Mouse (Mus musculus) left cerebral cortex, postnatal 4 days (tissue): Measurements from ENCODE around the gene Ndufa6. TPM values are rescaled to one million over a fixed set of nuclear protein-coding genes. Genes with fewer than 3 reads are reported as not detected.

Source experiments
- DNase-seq: peaks from one replicate; pipeline ENCODE4 v3.0.0-alpha.2; 2022
- intact Hi-C: fragments of 180-260 bp; cut with DNase I; formaldehyde crosslinking; loops from one replicate; pipeline ENCODE4 v1.15.1; 2025
- microRNA-seq: library from miRNA; unstranded; fragments of <30 nt; microRNA quantifications from one replicate; pipeline ENCODE4 v1.2.0, GENCODE M21; 2022
- total RNA-seq, 2 experiments: library from RNA; stranded (reverse); gene quantifications; 2 replicates each; pipeline ENCODE4 v1.2.3; 2021

Ndufa6 gene
- total RNA-seq, 2 experiments from 2014 or later: 161 to 174 TPM

DNA sequence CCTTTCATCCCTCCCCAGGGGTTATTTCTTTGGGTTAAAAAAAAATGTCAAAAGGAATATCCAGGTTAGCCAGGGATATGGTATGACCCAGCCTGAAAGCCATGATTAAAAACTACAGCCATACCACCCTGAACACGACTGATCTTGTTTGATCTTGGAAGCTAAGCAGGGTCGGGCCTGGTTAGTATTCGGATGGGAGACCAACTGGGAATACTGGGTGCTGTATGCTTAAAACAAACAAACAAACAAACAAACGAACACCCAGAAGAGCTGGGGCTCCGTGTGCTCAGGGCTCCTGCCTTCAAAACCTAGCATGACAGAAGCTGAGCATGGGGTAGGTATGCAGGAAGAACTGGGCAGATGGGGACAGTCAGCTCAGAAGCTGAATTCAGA lies 11.6 kb downstream of the Ndufa6 start:
- no peak for DNase-seq
- intact Hi-C loops: no loop called here

DNA sequence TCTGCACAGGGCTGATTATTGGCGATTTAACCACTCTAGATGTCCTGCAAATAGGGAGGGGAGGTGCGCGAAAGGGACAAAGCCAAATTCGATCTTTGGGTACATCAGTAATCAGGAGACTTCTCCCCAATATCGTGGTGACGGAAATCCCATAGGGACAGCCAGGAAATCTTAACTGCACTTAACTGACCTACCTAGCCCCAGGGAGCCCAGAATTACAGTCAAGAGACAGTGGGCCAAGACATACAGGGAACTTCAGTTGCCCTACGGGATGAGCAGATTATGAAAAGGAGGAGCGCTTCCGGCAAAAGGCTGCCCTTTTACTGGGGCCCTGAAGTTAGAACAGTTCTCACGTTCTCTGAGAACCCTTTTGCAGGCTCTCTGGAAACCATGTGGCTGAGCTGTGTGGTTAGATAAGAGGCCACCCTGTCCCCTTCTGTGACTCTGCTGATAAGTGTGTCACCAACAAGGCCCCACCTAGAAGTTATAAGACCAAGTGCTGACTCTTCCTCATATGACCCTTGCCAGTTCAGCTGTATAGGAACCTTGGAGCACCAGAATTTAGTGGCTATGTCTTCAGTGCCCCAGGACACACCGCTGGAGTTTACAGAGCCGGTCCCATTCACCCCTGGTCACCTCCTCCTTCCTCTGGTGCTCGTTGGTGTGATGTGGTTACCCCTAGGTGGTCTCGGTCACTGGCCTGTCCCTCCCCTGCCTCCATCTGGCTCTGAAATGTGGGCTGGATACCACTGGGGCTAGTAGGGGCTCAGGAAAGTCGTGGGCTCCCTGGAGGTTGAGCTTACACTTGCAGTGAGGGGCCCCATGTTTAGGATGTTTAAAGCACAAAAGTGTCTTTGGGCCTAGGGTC lies 12.2 kb downstream of the Ndufa6 start:
- intact Hi-C loops: no loop called here
- DNase-seq: no peak

DNA sequence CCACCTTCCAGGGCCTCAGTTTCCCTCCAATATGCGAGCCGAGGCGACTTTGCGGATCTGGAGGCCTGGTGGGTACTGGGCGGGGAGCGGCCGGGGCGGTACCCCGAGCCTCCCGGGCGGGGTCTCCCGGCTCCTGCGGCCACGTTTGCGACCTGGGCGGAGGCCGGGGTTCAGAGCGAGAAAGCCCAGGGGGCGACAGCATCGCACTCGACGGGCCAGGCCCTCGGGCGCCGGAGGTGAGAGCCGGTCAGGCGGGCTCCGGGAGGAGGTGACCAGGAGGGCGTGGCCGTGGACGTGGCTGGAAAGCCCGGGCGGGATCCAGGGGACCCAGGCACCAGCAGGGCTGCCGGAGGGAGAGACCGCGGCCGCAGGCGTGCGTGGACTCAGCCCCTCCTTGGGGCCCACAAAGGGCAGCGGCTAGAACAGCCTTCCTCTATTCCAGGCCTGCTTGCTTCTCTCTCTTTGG lies 13.1 kb downstream of the Ndufa6 start:
- no peak for DNase-seq
- intact Hi-C loops: no loop called here

DNA sequence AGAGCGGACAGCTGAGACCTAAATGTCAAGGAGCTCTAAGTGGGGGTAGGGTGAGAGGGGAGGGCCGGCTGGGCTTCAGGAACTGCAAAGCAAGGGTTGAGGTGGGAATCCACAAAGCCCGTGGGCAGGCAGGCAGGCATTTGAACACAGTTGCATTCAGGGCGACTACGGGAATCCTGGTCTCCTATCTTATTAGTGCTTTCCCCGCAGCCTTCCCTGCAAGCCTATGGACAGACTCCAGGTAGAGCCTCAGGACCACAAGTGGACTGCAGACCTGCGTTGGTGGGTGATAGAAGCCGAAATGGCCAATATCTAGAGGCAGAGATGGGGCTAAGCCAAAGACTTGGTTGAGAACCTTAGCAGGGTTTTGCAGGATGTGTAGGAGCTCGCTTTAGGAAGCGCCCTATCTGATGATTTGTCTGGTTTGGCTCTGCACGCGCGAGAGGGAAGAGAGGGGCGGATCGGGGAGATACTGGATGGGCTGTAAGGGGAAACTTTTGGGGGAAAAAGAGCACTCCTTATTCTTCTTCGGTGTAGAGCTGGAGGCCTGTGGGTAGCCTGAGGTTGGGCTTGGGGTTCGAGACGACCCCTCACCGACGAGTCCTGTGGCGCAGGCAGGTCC lies 13.6 kb downstream of the Ndufa6 start:
- intact Hi-C loops: no loop called here

GRCm38 (mm10) chr15:82339634-82340254 lies 14.4 kb downstream of the Ndufa6 start:
- intact Hi-C loops: no loop called here
- no peak for DNase-seq

More for the DNA sequence above, 13.6 kb downstream of the Ndufa6 start:
- DNase-seq: no peak

DNA sequence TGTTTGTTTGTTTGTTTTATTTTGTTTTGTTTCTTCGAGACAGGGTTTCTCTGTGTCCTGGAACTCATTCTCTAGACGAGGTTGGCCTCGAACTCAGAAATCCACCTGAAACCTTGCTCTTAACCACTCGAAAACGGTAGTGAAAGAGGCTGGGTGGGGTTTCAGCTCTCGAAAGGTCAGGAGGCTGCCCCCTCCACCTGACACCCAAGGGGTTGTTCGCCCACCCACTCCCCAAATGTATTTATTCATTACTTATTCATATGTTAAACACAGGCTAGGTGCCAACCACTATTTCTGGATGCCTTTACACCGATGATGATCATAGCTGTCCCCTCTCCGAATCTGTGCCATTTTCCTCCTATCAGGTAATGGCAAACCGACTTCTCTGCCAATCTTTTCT lies 15.0 kb downstream of the Ndufa6 start:
- intact Hi-C loops: no loop called here
- no peak for DNase-seq

DNA sequence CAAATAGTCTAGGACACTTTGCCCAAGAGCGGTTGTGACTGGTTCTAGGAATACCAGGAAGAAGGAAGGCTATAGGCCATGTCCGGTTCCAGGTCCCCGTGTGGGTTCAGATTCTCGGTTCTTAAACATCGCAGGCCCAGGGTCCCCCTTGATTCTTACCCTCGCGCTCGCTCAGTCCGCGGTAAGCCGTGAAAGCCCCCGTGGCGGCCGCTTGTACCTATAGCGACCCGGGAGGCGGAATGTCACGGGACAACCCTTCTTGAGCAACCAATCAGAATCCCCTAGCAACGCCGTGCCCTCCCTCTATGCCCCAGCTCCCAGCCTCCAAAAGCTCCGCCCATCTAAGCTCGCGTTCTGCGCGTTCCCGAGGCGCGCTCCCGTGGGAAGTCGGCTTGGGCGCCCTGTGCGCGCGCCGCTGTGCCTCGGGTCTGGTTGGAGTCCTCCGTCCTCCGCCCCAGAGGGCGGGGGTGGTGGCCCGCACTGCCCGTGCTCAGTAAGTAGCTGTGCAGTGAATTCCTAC lies 15.5 kb downstream of the Ndufa6 start, which contains the start of the genes Naga, Pheta2 and Smdt1:
Gene Naga (minus strand): TSS at position 333 of the 520 bp plus-strand sequence.
Gene Pheta2 (plus strand): TSS at position 350 of the 520 bp plus-strand sequence.
Gene Smdt1 (plus strand): TSS at position 367 of the 520 bp plus-strand sequence.
- DNase-seq: peak; percentile 94
- intact Hi-C loops: no loop called here

- no peak for DNase-seq
- intact Hi-C loops: no loop called here
Measured at GRCm38 (mm10) chr15:82337875-82338274, 16.2 kb downstream of the Ndufa6 start.

- no peak for DNase-seq
Measured at GRCm38 (mm10) chr15:82336629-82337028, 17.5 kb downstream of the Ndufa6 start.

DNA sequence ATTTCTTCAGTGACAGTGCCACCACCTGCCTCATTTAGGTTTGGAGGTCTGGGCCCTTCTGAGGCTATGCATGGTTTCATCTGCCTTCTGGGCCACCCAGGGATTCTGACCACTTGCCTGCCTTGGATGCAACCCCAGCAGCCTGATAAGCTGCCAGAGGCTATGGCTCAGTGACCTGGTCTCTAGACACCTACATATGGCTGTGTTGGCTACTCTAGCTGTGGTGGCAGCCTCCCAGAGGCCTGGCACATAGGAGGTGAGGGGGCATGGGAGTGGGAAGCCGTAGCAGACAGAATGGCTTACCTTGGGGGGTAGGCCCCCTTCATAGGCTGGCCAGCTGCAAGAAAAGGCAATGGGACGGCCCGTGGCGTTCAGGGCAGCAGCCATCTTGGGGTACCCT lies 18.9 kb downstream of the Ndufa6 start:
- intact Hi-C loops: no loop called here
- no peak for DNase-seq

More at GRCm38 (mm10) chr15:82336629-82337028, 17.5 kb downstream of the Ndufa6 start:
- intact Hi-C loops: no loop called here

GRCm38 (mm10) chr15:82325382-82325781 lies 28.7 kb downstream of the Ndufa6 start:
- no peak for DNase-seq
- intact Hi-C loops: no loop called here

DNA sequence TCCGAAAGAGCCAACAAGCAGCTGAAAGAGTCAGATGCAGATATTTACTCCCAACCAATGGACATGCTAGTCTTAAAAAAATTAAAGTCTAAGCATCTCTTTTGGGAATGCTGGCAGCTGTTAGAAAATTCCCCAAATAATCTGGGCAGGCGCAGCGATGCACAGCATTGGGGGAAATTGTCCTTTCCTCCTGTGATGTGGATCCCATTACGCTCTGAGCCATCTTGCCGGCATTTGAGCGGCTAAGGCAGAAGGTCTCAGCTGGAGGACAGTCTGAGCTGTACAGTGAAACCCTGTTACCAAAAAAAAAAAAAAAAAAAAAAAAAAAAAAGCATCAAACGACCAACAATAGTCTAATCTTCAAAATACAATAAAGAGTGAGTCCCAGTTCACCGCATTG lies 31.9 kb downstream of the Ndufa6 start:
- intact Hi-C loops: no loop called here

GRCm38 (mm10) chr15:82319613-82320012 lies 34.5 kb downstream of the Ndufa6 start:
- DNase-seq: no peak
- intact Hi-C loops: no loop called here

More for the DNA sequence above, 31.9 kb downstream of the Ndufa6 start:
- DNase-seq: no peak

GRCm38 (mm10) chr15:82317839-82318238 lies 36.3 kb downstream of the Ndufa6 start:
- intact Hi-C loops: no loop called here
- no peak for DNase-seq

DNA sequence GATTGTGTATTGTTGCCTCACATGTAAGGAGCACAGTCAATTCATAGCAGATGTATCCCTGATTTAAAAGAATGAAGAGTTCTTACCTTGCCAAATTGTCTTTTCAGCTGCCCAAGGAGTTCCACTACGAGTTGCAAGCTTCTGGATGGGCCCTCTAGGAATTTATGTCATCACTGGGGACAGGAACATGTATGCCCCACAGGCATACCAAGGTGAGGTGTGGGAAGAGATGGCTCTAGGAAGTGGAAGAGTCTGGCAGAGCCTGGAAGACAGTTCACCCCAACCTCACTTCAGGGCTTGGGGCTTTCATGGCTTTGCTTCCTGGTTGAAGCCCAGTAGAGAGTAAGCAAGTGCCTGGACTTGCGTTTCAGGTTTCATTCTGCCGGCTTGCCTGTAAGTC lies 45.7 kb downstream of the Ndufa6 start:
- intact Hi-C loops: no loop called here
- no peak for DNase-seq

GRCm38 (mm10) chr15:82307107-82307506 lies 47.0 kb downstream of the Ndufa6 start:
- intact Hi-C loops: no loop called here

More at GRCm38 (mm10) chr15:82307107-82307506, 47.0 kb downstream of the Ndufa6 start:
- DNase-seq: no peak

Small RNAs within 50 kb of the gene (microRNA-seq; reads per million reads assigned to microRNA genes)
- gene Mir7684: not detected

Other genes with a start within 250 kb of the Ndufa6 start
- 10 to 100 TPM; 11.3 to 12.4 TPM for gene Ccdc134, start 226.4 kb downstream of the Ndufa6 start, total RNA-seq
- gene Srebf2, start 207.1 kb downstream of the Ndufa6 start, total RNA-seq: 100 to 1,000 TPM; 233 to 234 TPM
- gene Shisa8, start 141.5 kb downstream of the Ndufa6 start, total RNA-seq: 1 to 10 TPM; 1.5 to 2.0 TPM
- 1 to 10 TPM in 1 of 2 experiments, under 1 TPM in 1; 0.46 to 1.1 TPM for gene Tnfrsf13c, start 130.0 kb downstream of the Ndufa6 start, total RNA-seq
- 1 to 10 TPM; 6.5 to 6.9 TPM for gene Cenpm, start 109.6 kb downstream of the Ndufa6 start, total RNA-seq
- 10 to 100 TPM; 70.9 to 77.4 TPM for gene 1500009C09Rik, start 101.9 kb downstream of the Ndufa6 start, total RNA-seq
- 100 to 1,000 TPM; 666 to 687 TPM for gene Sept3, start 79.4 kb downstream of the Ndufa6 start, total RNA-seq
- under 1 TPM in 1 of 2 experiments, not detected in 1; 0.24 TPM for gene Wbp2nl, start 55.4 kb downstream of the Ndufa6 start, total RNA-seq
- 10 to 100 TPM; 32.1 to 33.6 TPM for gene Naga, start 15.4 kb downstream of the Ndufa6 start, total RNA-seq
- 1 to 10 TPM; 1.1 to 1.2 TPM for gene Pheta2, start 15.4 kb downstream of the Ndufa6 start, total RNA-seq
- 100 to 1,000 TPM; 122 to 125 TPM for gene Smdt1, start 15.4 kb downstream of the Ndufa6 start, total RNA-seq
- 1 to 10 TPM; 5.3 to 7.0 TPM for gene Cyp2d22, start 25.9 kb upstream of the Ndufa6 start, total RNA-seq
- gene Cyp2d11, start 39.7 kb upstream of the Ndufa6 start, total RNA-seq: not detected
- gene Cyp2d10, start 52.9 kb upstream of the Ndufa6 start, total RNA-seq: not detected
- not detected for gene Cyp2d9, start 79.1 kb upstream of the Ndufa6 start, total RNA-seq
- gene Cyp2d12, start 200.8 kb upstream of the Ndufa6 start, total RNA-seq: not detected